18 mouse cellular contexts compared by ENCODE assay signal in genomic region chr6:36596574-36596973, GRCm38 (mm10).
DNase-seq lines count a peak whose midpoint lies in the region; ATAC-seq lines count a peak whose summit lies in the region.
"Had no signal": no experiment of that assay in that cellular context is flagged by ENCODE, and none has a peak within 500 bp of the region (broad histone marks: within the 10 kb centered on the region; RNA-seq: fewer than 3 reads in every experiment).

No protein-coding gene starts in this region.

- 51% methylated on average over 3 of the region's 3 CpGs for WGBS in heart, embryonic 11.5 days (ENCODE audit: insufficient replicate concordance)
- 72% methylated on average over 3 of the region's 3 CpGs for WGBS in midbrain, embryonic 16.5 days
- WGBS in midbrain, embryonic 10.5 days, result 89% methylated on average over 3 of the region's 3 CpGs

- intact Hi-C loops in heart, postnatal 10 days (cut with DNase I), result no loop called here

- no peak for ATAC-seq in heart, embryonic 11.5 days (replicated peaks; ENCODE audit: insufficient number of reproducible peaks, low FRiP score, low TSS enrichment)
- peak; percentile 25; the same call in 1 of the 2 replicates for ATAC-seq in midbrain, embryonic 16.5 days
- ATAC-seq: intestine, postnatal 0 days had no signal

- H3K9ac ChIP-seq in heart, embryonic 11.5 days (ENCODE audit: low read depth, low read length), result no peak overlapping the region
- H3K9ac ChIP-seq in midbrain, embryonic 16.5 days (ENCODE audit: low read depth, low read length), result no peak overlapping the region
- H3K9ac ChIP-seq: forebrain, embryonic 12.5 days; liver, embryonic 13.5 days; midbrain, embryonic 12.5 days had no signal

- peak; percentile 91 to 93 for DNase-seq in cerebellum, postnatal 10 days
- no peak for DNase-seq in cerebellum, adult 11 months
- peak; percentile 32 for DNase-seq in heart, adult 8-10 months (ENCODE audit: low spot score)
- no peak for DNase-seq in midbrain, embryonic 10.5 days (ENCODE audit: low spot score)
- DNase-seq in heart, postnatal 10 days, result peak; percentile 43 to 68
- DNase-seq in layer of hippocampus, postnatal 10 days (ENCODE audit: low spot score in 2 of 2), result no peak
- DNase-seq: cerebellum, adult 11-12 months; kidney, postnatal 4 days; liver, embryonic 13.5 days; lung, postnatal 36 days; right cerebral cortex, postnatal 4 days had no signal

- H3K4me1 ChIP-seq in heart, embryonic 11.5 days (ENCODE audit: control insufficient read depth, insufficient read depth, low read length), result no peaks in the 10 kb centered on the region
- H3K4me1 ChIP-seq in midbrain, embryonic 16.5 days (ENCODE audit: control insufficient read depth, insufficient read depth, low read length), result no peaks in the 10 kb centered on the region
- no peaks in the 10 kb centered on the region for H3K4me1 ChIP-seq in midbrain, embryonic 10.5 days
- H3K4me1 ChIP-seq: forebrain, embryonic 12.5 days; limb, embryonic 10.5 days; liver, embryonic 13.5 days; midbrain, embryonic 12.5 days had no signal

- no peak overlapping the region for H3K4me2 ChIP-seq in heart, embryonic 11.5 days
- no peak overlapping the region for H3K4me2 ChIP-seq in midbrain, embryonic 16.5 days (ENCODE audit: low read length)
- H3K4me2 ChIP-seq: forebrain, embryonic 12.5 days; liver, embryonic 13.5 days; midbrain, embryonic 12.5 days had no signal

- no peak overlapping the region for H3K27ac ChIP-seq in heart, embryonic 11.5 days (ENCODE audit: low read depth, low read length)
- no peak overlapping the region for H3K27ac ChIP-seq in midbrain, embryonic 16.5 days (ENCODE audit: low read length)
- H3K27ac ChIP-seq in midbrain, embryonic 10.5 days (replicated peaks), result no peak overlapping the region
- H3K27ac ChIP-seq: forebrain, embryonic 12.5 days; limb, embryonic 10.5 days; liver, embryonic 13.5 days; midbrain, embryonic 12.5 days had no signal

- H3K9me3 ChIP-seq in heart, embryonic 11.5 days (replicated peaks; ENCODE audit: control insufficient read depth, low read length), result no peaks in the 10 kb centered on the region
- H3K9me3 ChIP-seq in midbrain, embryonic 16.5 days (replicated peaks; ENCODE audit: control insufficient read depth, low read length, poor library complexity, severe bottlenecking), result no peaks in the 10 kb centered on the region
- no peaks in the 10 kb centered on the region for H3K9me3 ChIP-seq in midbrain, embryonic 10.5 days (replicated peaks)
- H3K9me3 ChIP-seq: forebrain, embryonic 12.5 days; limb, embryonic 10.5 days; liver, embryonic 13.5 days; midbrain, embryonic 12.5 days had no signal

- H3K27me3 ChIP-seq in heart, embryonic 11.5 days (ENCODE audit: control insufficient read depth, insufficient read depth, low read length), result no peaks in the 10 kb centered on the region
- no peaks in the 10 kb centered on the region for H3K27me3 ChIP-seq in midbrain, embryonic 16.5 days (ENCODE audit: control insufficient read depth, insufficient read depth, low read depth, low read length)
- H3K27me3 ChIP-seq in midbrain, embryonic 10.5 days (ENCODE audit: low read depth, poor library complexity, severe bottlenecking), result no peaks in the 10 kb centered on the region
- H3K27me3 ChIP-seq: CH12.LX; forebrain, embryonic 12.5 days; liver, embryonic 13.5 days; midbrain, embryonic 12.5 days had no signal

- no peaks in the 10 kb centered on the region for H3K36me3 ChIP-seq in heart, embryonic 11.5 days (ENCODE audit: control insufficient read depth, insufficient read depth, low read length)
- H3K36me3 ChIP-seq in midbrain, embryonic 16.5 days (ENCODE audit: control insufficient read depth, insufficient read depth, low read length), result no peaks in the 10 kb centered on the region
- H3K36me3 ChIP-seq in midbrain, embryonic 10.5 days, result no peaks in the 10 kb centered on the region
- H3K36me3 ChIP-seq: forebrain, embryonic 12.5 days; limb, embryonic 10.5 days; liver, embryonic 13.5 days; midbrain, embryonic 12.5 days had no signal

- H3K4me3 ChIP-seq in heart, embryonic 11.5 days (ENCODE audit: low read depth, low read length), result no peak overlapping the region
- no peak overlapping the region for H3K4me3 ChIP-seq in midbrain, embryonic 16.5 days (ENCODE audit: low read depth, low read length)
- H3K4me3 ChIP-seq in midbrain, embryonic 10.5 days, result no peak overlapping the region
- H3K4me3 ChIP-seq: forebrain, embryonic 12.5 days; limb, embryonic 10.5 days; liver, embryonic 13.5 days; midbrain, embryonic 12.5 days had no signal

Comparison
In these comparisons a context has a peak if more than half of its experiments do, and no peak if none do; other contexts are left out.
1. DNase-seq: peak in cerebellum, postnatal 10 days (2 of 2), heart, adult 8-10 months (single experiment) and heart, postnatal 10 days (2 of 2); none in cerebellum, adult 11 months (single experiment), midbrain, embryonic 10.5 days (single experiment) and layer of hippocampus, postnatal 10 days (0 of 2).